Mouse (Mus musculus) midbrain, embryonic 13.5 days (tissue): ENCODE measurements around the gene Smcr8. TPM values are rescaled to one million over a fixed set of nuclear protein-coding genes. Genes with fewer than 3 reads are reported as not detected.
A peak's percentile ranks its signal among the peaks of the same experiment; 100 is the strongest.

Experiments
- ATAC-seq: fragments of 200-750 bp; cut with Nextera tagmentation; 2 replicates; pipeline ENCODE4 v1.8.0; 2017; ENCODE audit warnings: mild to moderate bottlenecking, moderate TSS enrichment, moderate library complexity
- H3K27ac ChIP-seq: fragments of 300-500 bp; sonication (generic); 2 replicates; pipeline ENCODE4 v1.5.1; 2015; ENCODE audit warnings: inconsistent platforms, mild to moderate bottlenecking, moderate library complexity
- H3K27me3 ChIP-seq: fragments of 300-500 bp; sonication (generic); 2 replicates; pipeline ENCODE4 v1.6.1; 2015; ENCODE audit warnings: mild to moderate bottlenecking, inconsistent platforms
- H3K36me3 ChIP-seq: fragments of 300-500 bp; sonication (generic); 2 replicates; pipeline ENCODE4 v1.6.1; 2015; ENCODE audit warnings: mild to moderate bottlenecking, inconsistent platforms
- H3K4me1 ChIP-seq: fragments of 300-500 bp; sonication (generic); replicated peaks from 2 replicates; pipeline ENCODE4 v1.6.1; 2015; ENCODE audit warnings: inconsistent platforms
- H3K4me2 ChIP-seq: fragments of 300-500 bp; sonication (generic); replicated peaks from 2 replicates; pipeline ENCODE4 v1.6.1; 2015; ENCODE audit warnings: moderate library complexity, mild to moderate bottlenecking, inconsistent platforms
- H3K4me3 ChIP-seq: fragments of 300-500 bp; sonication (generic); replicated peaks from 2 replicates; pipeline ENCODE4 v1.5.1; 2015; ENCODE audit warnings: mild to moderate bottlenecking, inconsistent platforms
- H3K9ac ChIP-seq: fragments of 300-500 bp; sonication (generic); replicated peaks from 2 replicates; pipeline ENCODE4 v1.6.1; 2015; ENCODE audit warnings: mild to moderate bottlenecking, inconsistent platforms
- H3K9me3 ChIP-seq: fragments of 300-500 bp; sonication (generic); 2 replicates; pipeline ENCODE4 v1.6.1; 2016; ENCODE audit warnings: mild to moderate bottlenecking, inconsistent platforms
- WGBS: fragments of 180-500 bp; shearing (Covaris S2); methylation state at CpG from one replicate; pipeline ENCODE4 v1.1.7; 2015; 5-methylcytosine and 5-hydroxymethylcytosine counted together
- microRNA-seq: library from miRNA; unstranded; fragments of <30 nt; microRNA quantifications from one replicate; pipeline ENCODE4, GENCODE M21; 2016
- polyA plus RNA-seq: library from polyadenylated mRNA; unstranded; fragments of >200 nt; fragmentation: Nextera tagmentation; extraction: Ambion mirVana; gene quantifications from 2 replicates; pipeline ENCODE4 v1.2.1, GENCODE M21; 2015

Gene Smcr8
- polyA plus RNA-seq, 1 experiment from 2014 or later = 7.5 TPM

GRCm38 (mm10) chr11:60825191-60825590 is 47.9 kb downstream of the Smcr8 start:
- WGBS = 92% methylated on average over 3 of the region's 3 CpGs
- Histone ChIP-seq H3K4me3 (no peak overlapping the region), H3K4me1 (no peaks in the 10 kb centered on the region), H3K9ac (no peak overlapping the region), H3K27me3 (no peaks in the 10 kb centered on the region), H3K27ac (no peak overlapping the region), H3K4me2 (no peak overlapping the region), H3K9me3 (no peaks in the 10 kb centered on the region), H3K36me3 (no peaks in the 10 kb centered on the region)
- ATAC-seq = no peak

GRCm38 (mm10) chr11:60826700-60827099 is 49.4 kb downstream of the Smcr8 start:
- Histone ChIP-seq H3K9me3 (no peaks in the 10 kb centered on the region), H3K27me3 (no peaks in the 10 kb centered on the region), H3K9ac (no peak overlapping the region), H3K4me2 (no peak overlapping the region), H3K4me3 (no peak overlapping the region), H3K36me3 (no peaks in the 10 kb centered on the region), H3K27ac (no peak overlapping the region), H3K4me1 (peaks cover 7% of the 10 kb centered on the region)
- ATAC-seq = no peak
- WGBS = 16% methylated on average over 1 of the region's 1 CpGs

- ATAC-seq = no peak
- Histone ChIP-seq H3K4me2 (no peak overlapping the region), H3K9me3 (no peaks in the 10 kb centered on the region), H3K27me3 (no peaks in the 10 kb centered on the region), H3K4me1 (peaks cover 7% of the 10 kb centered on the region), H3K36me3 (no peaks in the 10 kb centered on the region), H3K27ac (no peak overlapping the region), H3K4me3 (no peak overlapping the region), H3K9ac (no peak overlapping the region)
- 8% methylated on average over 4 of the region's 4 CpGs for WGBS
These were observed 50.1 kb downstream of the Smcr8 start for GRCm38 (mm10) chr11:60827241-60827945.

- H3K27ac ChIP-seq = no peak overlapping the region
- no peak overlapping the region for H3K9ac ChIP-seq
- peaks cover 7% of the 10 kb centered on the region for H3K4me1 ChIP-seq
- H3K36me3 ChIP-seq = no peaks in the 10 kb centered on the region
- 37% methylated on average over 2 of the region's 2 CpGs for WGBS
- H3K9me3 ChIP-seq = no peaks in the 10 kb centered on the region
- ATAC-seq = no peak
- no peak overlapping the region for H3K4me2 ChIP-seq
- no peaks in the 10 kb centered on the region for H3K27me3 ChIP-seq
- no peak overlapping the region for H3K4me3 ChIP-seq
These were observed 51.6 kb downstream of the Smcr8 start for GRCm38 (mm10) chr11:60828903-60829302.

- H3K4me2 ChIP-seq = peak within 1 kb of the TSS; percentile 78
- peak within 1 kb of the TSS; percentile 66 for H3K4me3 ChIP-seq
- peak; percentile 98 for ATAC-seq
- no peaks in the 10 kb centered on the region for H3K9me3 ChIP-seq
- no peaks in the 10 kb centered on the region for H3K36me3 ChIP-seq
- H3K27me3 ChIP-seq = no peaks in the 10 kb centered on the region
- WGBS = under 1% methylated on average over 34 of the region's 34 CpGs
- peaks cover 7% of the 10 kb centered on the region for H3K4me1 ChIP-seq
- peak within 1 kb of the TSS; percentile 59 for H3K27ac ChIP-seq
- H3K9ac ChIP-seq = peak within 1 kb of the TSS; percentile 80
These were observed 53.2 kb downstream of the Smcr8 start, which contains the start of gene Dhrs7b for GRCm38 (mm10) chr11:60830433-60831052. Gene Dhrs7b, plus strand, starts transcription at chr11:60830631.

- ATAC-seq = no peak
- peaks cover 3% of the 10 kb centered on the region; the same call in 1 of the 2 replicates for H3K36me3 ChIP-seq
- no peaks in the 10 kb centered on the region for H3K9me3 ChIP-seq
These were observed 59.6 kb downstream of the Smcr8 start for GRCm38 (mm10) chr11:60836897-60837296.

More at GRCm38 (mm10) chr11:60836897-60837296, 59.6 kb downstream of the Smcr8 start:
- Histone ChIP-seq H3K27ac (no peak overlapping the region), H3K4me2 (no peak overlapping the region), H3K27me3 (no peaks in the 10 kb centered on the region), H3K4me3 (no peak overlapping the region), H3K4me1 (no peaks in the 10 kb centered on the region), H3K9ac (no peak overlapping the region)
- 93% methylated on average over 6 of the region's 6 CpGs for WGBS

Small RNAs within 50 kb of the gene (microRNA-seq; reads per million reads assigned to microRNA genes)
- 0.62 reads per million for gene Mir5100

Other genes with a start within 250 kb of the Smcr8 start
- 27.2 and 31.0 TPM in 2 replicates for gene Alkbh5, start 241.1 kb upstream of the Smcr8 start, polyA plus RNA-seq
- gene Llgl1, start 77.8 kb upstream of the Smcr8 start, polyA plus RNA-seq = 75.1 and 87.4 TPM in 2 replicates
- 67.5 and 72.5 TPM in 2 replicates for gene Flii, start 50.3 kb upstream of the Smcr8 start, polyA plus RNA-seq
- gene Mief2, start 49.1 kb upstream of the Smcr8 start, polyA plus RNA-seq = 18.4 and 18.6 TPM in 2 replicates
- gene Top3a, start 159 bp upstream of the Smcr8 start, polyA plus RNA-seq = 10.6 and 11.7 TPM in 2 replicates
- gene Shmt1, start 34.2 kb downstream of the Smcr8 start, polyA plus RNA-seq = 15.5 and 16.2 TPM in 2 replicates
- gene Dhrs7b, start 53.1 kb downstream of the Smcr8 start, polyA plus RNA-seq = 28.2 and 28.4 TPM in 2 replicates
- 55.1 and 57.4 TPM in 2 replicates for gene Tmem11, start 101.7 kb downstream of the Smcr8 start, polyA plus RNA-seq
- 30.0 and 31.8 TPM in 2 replicates for gene Natd1, start 137.2 kb downstream of the Smcr8 start, polyA plus RNA-seq
- 28.2 and 29.8 TPM in 2 replicates for gene Map2k3, start 154.5 kb downstream of the Smcr8 start, polyA plus RNA-seq
- gene Kcnj12, start 245.0 kb downstream of the Smcr8 start, polyA plus RNA-seq = 0.64 and 1.4 TPM in 2 replicates